Mouse (Mus musculus): Measurements from ENCODE around the gene Nlrp4c.

Nlrp4c gene

GRCm38 (mm10) chr7:6151266-6151665 lies 106.3 kb downstream of the Nlrp4c start:
- Histone ChIP-seq H3K36me3 (ENCODE audit: control insufficient read depth, insufficient read depth, low read length, poor library complexity, severe bottlenecking) (no peaks in the 10 kb centered on the region), H3K27me3 (ENCODE audit: control insufficient read depth, insufficient read depth, low read length, poor library complexity, severe bottlenecking) (no peaks in the 10 kb centered on the region)
- DNase-seq (ENCODE audit: low read depth, low spot score): no peak

GRCm38 (mm10) chr7:6152036-6152435 lies 107.1 kb downstream of the Nlrp4c start:
- Histone ChIP-seq H3K36me3 (ENCODE audit: control insufficient read depth, insufficient read depth, low read length, poor library complexity, severe bottlenecking) (no peaks in the 10 kb centered on the region), H3K27me3 (ENCODE audit: control insufficient read depth, insufficient read depth, low read length, poor library complexity, severe bottlenecking) (no peaks in the 10 kb centered on the region)
- no peak for DNase-seq (ENCODE audit: low read depth, low spot score)

GRCm38 (mm10) chr7:6153131-6153530 lies 108.2 kb downstream of the Nlrp4c start:
- Histone ChIP-seq H3K36me3 (ENCODE audit: control insufficient read depth, insufficient read depth, low read length, poor library complexity, severe bottlenecking) (no peaks in the 10 kb centered on the region), H3K27me3 (ENCODE audit: control insufficient read depth, insufficient read depth, low read length, poor library complexity, severe bottlenecking) (no peaks in the 10 kb centered on the region)
- no peak for DNase-seq (ENCODE audit: low read depth, low spot score)

- Histone ChIP-seq H3K36me3 (ENCODE audit: control insufficient read depth, insufficient read depth, low read length, poor library complexity, severe bottlenecking) (no peaks in the 10 kb centered on the region), H3K27me3 (ENCODE audit: control insufficient read depth, insufficient read depth, low read length, poor library complexity, severe bottlenecking) (no peaks in the 10 kb centered on the region)
- no peak for DNase-seq (ENCODE audit: low read depth, low spot score)
These were observed 109.2 kb downstream of the Nlrp4c start for GRCm38 (mm10) chr7:6154164-6154563.

All from splenic B cell, adult 2 months (primary cell).